Mouse (Mus musculus) brain, embryonic 14.5 days (tissue): ENCODE results near the gene Ptpru. TPM values are rescaled to one million over a fixed set of nuclear protein-coding genes. Genes with fewer than 3 reads are reported as not detected.
A peak's percentile ranks its signal among the peaks of the same experiment; 100 is the strongest.

ENCODE experiments used
- DNase-seq: peaks from one replicate; pipeline ENCODE4 v3.0.0-alpha.2; 2011; ENCODE audit warnings: low read depth
- CTCF ChIP-seq: fragments of 200-500 bp; IDR thresholded peaks from 2 replicates; pipeline ENCODE4 v1.5.1; 2012; ENCODE audit warnings: inconsistent platforms, mild to moderate bottlenecking, moderate library complexity, borderline replicate concordance; ENCODE audit not compliant: insufficient read depth, insufficient read length; ENCODE audit errors: extremely low read depth
- POLR2A ChIP-seq: fragments of 200-500 bp; IDR thresholded peaks from 2 replicates; pipeline ENCODE4 v1.6.1; 2012; ENCODE audit warnings: mild to moderate bottlenecking, inconsistent platforms, borderline replicate concordance; ENCODE audit not compliant: poor library complexity, insufficient read depth, insufficient read length, severe bottlenecking; ENCODE audit errors: extremely low read depth
- polyA plus RNA-seq: library from polyadenylated mRNA; depleted of rRNA; stranded (reverse); fragments of >200 nt; gene quantifications from 2 replicates; pipeline ENCODE4 v1.2.3, GENCODE M21; 2012

The Ptpru gene
- polyA plus RNA-seq, 1 experiment = 35.7 TPM

DNA sequence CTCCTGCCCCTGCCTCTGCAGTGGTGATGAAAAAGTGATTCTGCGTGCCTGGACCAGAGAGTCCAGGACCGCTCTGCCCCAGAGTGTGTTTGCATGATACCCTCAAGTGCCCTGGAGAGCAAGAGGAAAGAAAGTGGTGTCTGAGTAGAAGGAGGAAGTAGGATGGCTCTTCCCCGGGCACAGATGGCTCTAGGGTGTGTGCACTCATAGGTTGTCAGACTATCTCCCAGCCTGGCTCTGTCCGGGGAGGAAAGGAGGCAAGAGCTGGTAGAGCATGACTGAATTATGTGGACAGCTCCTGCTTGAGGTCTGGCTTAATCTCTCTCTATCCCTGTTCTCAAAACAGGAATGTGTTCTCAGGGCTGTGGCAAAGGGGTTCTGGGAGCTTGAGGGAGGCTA is 23.3 kb upstream of the Ptpru start:
- TF ChIP-seq POLR2A (no peak), CTCF (no peak)
- no peak for DNase-seq

DNA sequence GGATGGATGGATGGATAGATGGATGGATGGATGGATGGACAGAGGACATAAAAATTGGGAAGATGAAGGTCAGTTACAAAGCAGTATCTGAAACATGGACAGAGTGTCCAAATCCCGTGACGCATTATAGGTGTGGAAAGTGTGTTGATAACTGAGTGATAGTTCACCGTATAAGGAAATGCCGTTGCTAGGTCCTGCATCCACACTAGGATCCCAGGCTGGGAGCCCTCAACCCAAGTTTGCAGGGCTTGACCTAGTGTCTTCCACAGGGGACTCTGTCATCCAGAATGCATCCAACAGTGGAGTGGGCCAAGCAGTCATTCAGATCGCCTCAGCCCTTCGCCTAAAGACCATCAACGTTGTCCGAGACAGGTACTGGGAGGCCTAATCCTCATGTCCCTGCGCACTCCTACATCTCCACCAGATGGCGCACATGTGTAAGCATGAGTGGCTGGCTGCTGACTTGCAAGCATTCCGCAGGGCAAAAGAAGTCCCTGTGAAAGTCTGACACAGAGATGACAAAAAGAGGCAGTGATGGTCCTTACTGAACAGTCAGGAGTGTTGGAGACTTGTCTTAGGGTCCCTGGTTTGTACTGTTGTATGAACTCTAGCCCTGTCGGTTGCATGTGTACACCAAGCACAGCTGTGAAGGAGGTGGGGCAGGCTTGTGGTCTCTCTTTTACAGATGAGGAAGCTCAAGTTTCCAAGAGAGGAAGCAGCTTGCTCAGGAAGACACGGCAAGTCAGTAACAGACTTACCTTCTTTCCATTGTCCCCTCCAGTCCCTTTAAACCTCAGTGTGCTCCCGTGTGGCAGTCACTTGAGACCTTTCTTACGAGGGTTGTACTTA is 22.6 kb upstream of the Ptpru start:
- peak; percentile 87 for DNase-seq

DNA sequence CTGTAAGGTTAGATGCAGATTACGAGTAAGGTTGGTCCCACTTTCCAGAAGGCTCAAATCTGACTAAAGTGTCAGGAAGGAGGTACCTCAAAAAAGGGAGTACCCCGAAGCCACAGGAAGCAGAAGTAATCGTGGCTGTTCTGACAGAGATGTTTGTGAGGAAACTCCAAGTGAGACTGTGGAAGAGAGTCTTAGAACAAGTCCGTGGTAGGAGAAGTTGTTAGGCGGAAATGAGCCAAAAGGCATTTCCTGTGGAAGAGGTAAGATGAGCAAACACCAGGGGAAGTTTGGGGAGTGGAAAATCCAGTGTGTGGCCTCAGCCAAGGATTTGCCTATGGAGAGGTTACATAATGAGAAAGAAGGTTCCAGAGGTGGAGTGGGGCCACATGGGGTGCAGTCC is 16.9 kb upstream of the Ptpru start:
- TF ChIP-seq POLR2A (no peak), CTCF (no peak)
- no peak for DNase-seq

More for the DNA sequence above, 22.6 kb upstream of the Ptpru start:
- TF ChIP-seq POLR2A = no peak
- peak; percentile 96 for TF ChIP-seq CTCF

DNA sequence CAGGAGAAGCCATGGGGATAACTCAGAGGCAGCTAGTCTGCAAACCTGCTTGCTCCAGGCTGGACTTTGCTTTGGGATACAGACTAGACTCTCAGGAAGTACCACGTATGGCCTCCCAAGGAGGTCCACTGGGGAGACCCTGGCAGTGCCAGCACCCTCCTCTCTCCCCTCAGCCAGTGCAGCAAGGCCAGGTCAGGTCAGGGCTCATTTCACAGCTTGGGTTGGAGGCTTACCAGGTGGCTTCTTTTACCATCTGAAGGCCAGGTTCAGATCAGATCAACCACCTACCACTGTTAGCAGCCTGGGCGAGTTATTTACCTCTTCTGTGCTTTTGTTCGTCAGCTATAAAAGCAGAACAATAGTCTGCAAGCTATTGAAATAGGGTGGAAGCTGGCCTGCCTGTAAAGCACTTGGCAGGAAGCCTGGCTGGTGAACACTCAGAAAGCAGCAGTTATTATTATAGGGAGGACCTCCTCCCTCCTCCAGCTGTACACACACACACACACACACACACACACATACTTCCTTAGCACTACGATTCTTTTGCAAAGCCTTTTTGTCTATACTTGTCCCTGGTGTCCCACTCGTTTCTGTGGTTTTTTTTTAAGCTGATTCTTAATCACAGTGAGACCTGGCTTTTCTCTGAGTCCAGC is 12.0 kb upstream of the Ptpru start:
- TF ChIP-seq CTCF (no peak), POLR2A (no peak)
- peak; percentile 91 for DNase-seq

DNA sequence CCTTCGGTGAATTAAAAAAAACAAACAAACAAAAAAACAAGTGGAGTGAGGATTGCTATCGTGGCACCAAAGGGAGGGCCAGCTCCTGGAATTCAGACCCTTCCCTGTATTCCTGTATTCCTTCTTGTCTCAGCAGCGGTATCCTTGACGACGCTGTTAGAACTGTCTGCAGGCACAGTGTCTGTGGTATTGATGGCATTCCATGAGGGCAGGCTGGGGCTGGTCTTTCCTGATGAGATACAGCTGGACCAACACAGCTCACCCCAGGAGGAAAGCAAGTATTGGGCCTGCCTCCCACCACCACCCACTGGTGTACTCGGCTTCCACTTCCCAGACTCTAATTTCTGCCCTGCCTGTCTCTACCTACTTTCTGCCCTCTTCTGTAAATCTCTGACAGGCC is 10.0 kb upstream of the Ptpru start:
- no peak for DNase-seq

DNA sequence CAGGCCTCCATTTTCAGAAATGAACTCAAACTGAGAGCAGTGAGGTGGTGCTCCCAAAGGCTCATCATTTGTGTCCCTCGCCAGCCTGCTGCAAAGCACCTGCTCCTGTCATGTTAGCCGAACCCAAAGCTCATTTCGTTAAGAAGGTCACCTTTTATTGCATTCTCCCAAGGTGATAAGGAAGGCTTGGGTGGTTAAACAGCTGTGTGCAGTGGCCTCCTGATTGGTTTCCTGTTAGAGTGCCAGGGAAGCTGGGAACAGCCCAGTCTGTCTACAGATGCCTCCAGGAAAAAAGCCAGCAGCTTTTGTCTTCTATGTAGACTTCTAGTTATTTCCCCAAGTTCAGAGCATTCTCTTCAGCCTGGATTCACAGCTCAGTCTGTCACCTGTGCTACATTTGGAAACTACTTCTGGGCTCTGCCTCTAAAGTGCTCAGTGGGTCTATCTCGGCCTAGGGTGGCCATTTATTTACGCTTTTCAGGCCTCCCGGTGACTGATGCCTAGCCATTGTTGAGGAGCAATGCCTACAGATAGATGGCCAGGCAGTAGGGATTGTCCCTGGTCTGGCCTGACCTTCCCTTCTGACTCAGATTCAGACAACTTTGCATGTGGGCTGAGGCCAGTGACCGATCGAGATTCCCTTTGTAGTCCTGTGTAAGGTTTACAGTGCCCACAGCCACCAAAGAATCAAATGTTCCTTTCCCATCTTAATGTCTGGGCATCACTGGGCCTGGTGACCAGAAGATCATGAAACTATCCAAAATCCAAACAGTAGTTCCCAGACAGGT is 8.1 kb upstream of the Ptpru start:
- DNase-seq = no peak

More for the DNA sequence above, 10.0 kb upstream of the Ptpru start:
- no peak for TF ChIP-seq POLR2A
- no peak for TF ChIP-seq CTCF

DNA sequence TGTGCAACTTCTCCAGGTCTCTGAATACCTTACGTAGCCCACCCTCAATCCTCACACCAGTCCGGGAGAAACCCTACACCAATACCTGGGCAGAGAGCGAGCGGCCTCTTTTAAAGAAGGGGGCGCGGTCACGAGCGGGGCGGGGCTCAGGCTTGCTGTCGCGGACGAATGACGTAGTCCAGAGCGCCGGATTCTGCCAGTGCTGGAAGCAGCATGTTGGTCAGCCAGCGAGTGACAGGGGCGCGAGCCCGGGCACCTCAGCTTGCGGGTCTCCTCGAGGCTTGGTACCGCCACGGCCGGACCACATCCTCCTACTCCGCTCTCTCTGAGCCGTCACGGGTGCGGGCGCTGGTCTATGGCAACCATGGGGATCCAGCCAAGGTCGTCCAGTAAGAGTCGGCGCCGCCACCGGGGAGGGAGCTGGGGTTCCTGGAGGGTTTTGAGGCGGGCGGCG is 5.2 kb upstream of the Ptpru start, which contains the start of gene Mecr:
Gene Mecr, plus strand, starts transcription at position 181 of the 454 bp plus-strand sequence.
- TF ChIP-seq POLR2A (peak; percentile 55; the same call in 1 of the 2 replicates), CTCF (no peak)
- peak; percentile 96 for DNase-seq

More for the DNA sequence above, 8.1 kb upstream of the Ptpru start:
- TF ChIP-seq CTCF (no peak), POLR2A (no peak)

DNA sequence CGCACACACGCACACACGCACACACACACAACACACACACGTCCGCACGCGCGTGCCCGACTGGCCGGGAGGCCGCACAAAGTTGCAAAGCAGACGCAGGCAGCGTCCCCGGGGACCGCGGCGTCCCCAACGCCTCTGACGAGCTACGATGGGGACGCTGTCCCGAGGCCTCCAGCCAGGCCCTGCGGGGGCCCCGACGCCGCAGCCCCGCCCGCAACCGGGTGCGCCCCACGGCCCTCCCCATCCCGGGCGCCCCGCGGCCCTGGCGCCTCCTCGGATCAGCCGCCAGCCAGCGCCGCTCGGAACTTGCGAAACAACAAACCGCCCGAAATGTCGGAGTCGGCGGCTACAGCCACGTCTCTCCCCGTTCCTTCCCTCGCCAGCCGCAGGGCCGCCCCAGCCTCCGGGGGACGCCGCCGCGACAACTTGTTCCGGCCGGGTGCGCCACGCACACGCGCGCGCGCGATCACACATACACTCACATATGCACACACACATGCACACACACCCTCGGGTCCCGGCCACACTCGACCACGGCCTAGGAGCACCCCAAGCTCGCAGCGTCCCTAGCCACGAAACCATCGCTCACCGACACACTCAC is 1.1 kb downstream of the Ptpru start:
- TF ChIP-seq POLR2A = no peak
- peak; percentile 47 for DNase-seq

DNA sequence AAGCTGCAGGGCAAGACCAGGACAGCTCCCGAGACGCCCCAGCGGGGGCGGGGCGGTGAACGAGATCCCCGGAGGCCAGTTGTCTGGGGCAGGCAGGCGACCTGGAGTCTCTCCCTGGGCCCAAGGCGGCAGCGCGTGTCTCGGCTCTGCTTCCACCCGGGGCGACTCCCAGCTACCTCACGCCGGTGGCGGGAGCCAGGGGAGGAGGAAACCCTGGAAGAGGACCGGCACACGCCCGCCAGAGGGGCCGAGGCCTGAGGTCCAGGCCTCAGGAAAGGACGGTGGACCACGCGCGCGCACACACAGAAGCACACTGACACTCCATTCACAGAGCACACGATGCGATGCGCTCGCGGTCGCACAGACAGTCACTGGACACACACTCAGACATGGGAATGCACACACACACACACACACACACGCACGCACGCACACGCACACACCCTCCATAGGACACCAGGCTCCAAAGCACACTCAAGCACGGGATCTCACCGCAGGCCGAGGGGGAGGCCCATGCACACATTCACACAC is 1.7 kb downstream of the Ptpru start:
- TF ChIP-seq POLR2A (no peak), CTCF (no peak)
- DNase-seq = peak; percentile 42

DNA sequence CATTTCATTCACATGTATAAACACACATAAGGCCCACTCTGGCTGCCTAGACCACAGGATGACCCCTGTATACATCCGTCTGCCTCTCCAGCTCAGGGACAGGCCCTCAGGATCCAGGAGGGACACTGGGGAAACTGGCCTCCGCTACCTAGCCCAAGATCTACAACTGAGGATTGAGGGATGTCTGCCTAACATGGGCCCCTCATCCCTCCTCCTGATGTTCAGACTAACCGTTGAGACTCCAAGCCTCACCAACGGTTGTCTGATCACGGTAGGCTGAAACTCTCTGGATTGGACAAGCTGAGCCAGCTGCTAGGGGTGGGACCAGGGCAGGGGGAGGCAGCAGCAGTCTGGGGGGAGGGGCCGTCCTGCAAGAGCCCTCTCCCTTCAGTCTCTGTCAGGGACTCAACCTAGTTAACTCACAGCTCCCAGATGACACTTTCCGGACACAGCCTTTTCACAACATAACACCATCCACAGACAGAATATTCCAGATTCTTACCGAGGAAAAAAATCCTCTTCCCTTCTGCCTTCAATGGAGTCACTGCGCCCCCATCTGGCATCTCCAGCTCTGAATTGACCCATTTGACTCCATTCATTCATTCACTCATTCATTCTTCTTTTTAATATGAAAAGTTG is 4.0 kb downstream of the Ptpru start:
- DNase-seq = peak; percentile 56
- peak; percentile 39; the same call in 1 of the 2 replicates for TF ChIP-seq CTCF
- TF ChIP-seq POLR2A = no peak
